Mouse (Mus musculus) liver, adult 2 months (tissue): ENCODE data around the gene Ndc1. TPM values are rescaled to one million over a fixed set of nuclear protein-coding genes. Genes with fewer than 3 reads are reported as not detected.

Experiments used
- DNase-seq: peaks from one replicate; pipeline ENCODE4 v3.0.0-alpha.2; 2011; ENCODE audit warnings: low read depth, low spot score; ENCODE audit errors: extremely low read depth
- H3K27ac ChIP-seq: fragments of 200-500 bp; replicated peaks from 2 replicates; pipeline ENCODE4 v1.5.1; 2012; ENCODE audit warnings: low read depth, mild to moderate bottlenecking, control low read depth, inconsistent platforms, low read length; ENCODE audit not compliant: insufficient read depth
- H3K27me3 ChIP-seq: fragments of 200-500 bp; 2 replicates; pipeline ENCODE4 v1.6.1; 2012; ENCODE audit warnings: mild to moderate bottlenecking, moderate library complexity, low read length, inconsistent platforms; ENCODE audit not compliant: control insufficient read depth, insufficient read depth
- H3K36me3 ChIP-seq: fragments of 200-500 bp; 2 replicates; pipeline ENCODE4 v1.6.1; 2012; ENCODE audit warnings: low read length, inconsistent platforms; ENCODE audit not compliant: control insufficient read depth, insufficient read depth
- H3K4me1 ChIP-seq: fragments of 200-500 bp; 2 replicates; pipeline ENCODE4 v1.6.1; 2011; ENCODE audit warnings: low read length; ENCODE audit not compliant: control insufficient read depth, insufficient read depth
- H3K4me3 ChIP-seq: fragments of 200-500 bp; 2 replicates; pipeline ENCODE4 v1.5.1; 2011; ENCODE audit warnings: low read depth, mild to moderate bottlenecking, control low read depth, low read length, moderate library complexity; ENCODE audit not compliant: insufficient read depth
- H3K79me2 ChIP-seq: fragments of 200-500 bp; 2 replicates; pipeline ENCODE4 v1.6.1; 2012; ENCODE audit warnings: inconsistent platforms, mild to moderate bottlenecking, low read length, moderate library complexity; ENCODE audit not compliant: control insufficient read depth, insufficient read depth
- H3K9ac ChIP-seq: fragments of 200-500 bp; 2 replicates; pipeline ENCODE4 v1.6.1; 2012; ENCODE audit warnings: low read depth, mild to moderate bottlenecking, control low read depth, inconsistent platforms, low read length
- CTCF ChIP-seq: fragments of 200-500 bp; IDR thresholded peaks from 2 replicates; pipeline ENCODE4 v1.5.1; 2011; ENCODE audit warnings: low read depth, low read length, control low read depth
- POLR2A ChIP-seq: fragments of 200-500 bp; IDR thresholded peaks from 2 replicates; pipeline ENCODE4 v1.6.1; 2011; ENCODE audit warnings: low read length, control low read depth; ENCODE audit not compliant: insufficient read depth; ENCODE audit errors: extremely low read depth
- WGBS: fragments of 180-500 bp; shearing (Covaris S2); methylation state at CpG from one replicate; pipeline ENCODE4 v1.1.7; 2018; 5-methylcytosine and 5-hydroxymethylcytosine counted together
- polyA plus RNA-seq: library from polyadenylated mRNA; depleted of rRNA; stranded (reverse); fragments of >200 nt; gene quantifications from 2 replicates; pipeline ENCODE4 v1.2.3, GENCODE M21; 2012; rRNA removed
- total RNA-seq: library from RNA; depleted of rRNA; stranded (reverse); fragments of >200 nt; gene quantifications from 2 replicates; pipeline ENCODE4 v1.2.3, GENCODE M21; 2014; rRNA removed

Ndc1 gene
- total RNA-seq: 5.3 and 6.4 TPM in 2 replicates
- 7.0 and 8.4 TPM in 2 replicates for polyA plus RNA-seq

DNA sequence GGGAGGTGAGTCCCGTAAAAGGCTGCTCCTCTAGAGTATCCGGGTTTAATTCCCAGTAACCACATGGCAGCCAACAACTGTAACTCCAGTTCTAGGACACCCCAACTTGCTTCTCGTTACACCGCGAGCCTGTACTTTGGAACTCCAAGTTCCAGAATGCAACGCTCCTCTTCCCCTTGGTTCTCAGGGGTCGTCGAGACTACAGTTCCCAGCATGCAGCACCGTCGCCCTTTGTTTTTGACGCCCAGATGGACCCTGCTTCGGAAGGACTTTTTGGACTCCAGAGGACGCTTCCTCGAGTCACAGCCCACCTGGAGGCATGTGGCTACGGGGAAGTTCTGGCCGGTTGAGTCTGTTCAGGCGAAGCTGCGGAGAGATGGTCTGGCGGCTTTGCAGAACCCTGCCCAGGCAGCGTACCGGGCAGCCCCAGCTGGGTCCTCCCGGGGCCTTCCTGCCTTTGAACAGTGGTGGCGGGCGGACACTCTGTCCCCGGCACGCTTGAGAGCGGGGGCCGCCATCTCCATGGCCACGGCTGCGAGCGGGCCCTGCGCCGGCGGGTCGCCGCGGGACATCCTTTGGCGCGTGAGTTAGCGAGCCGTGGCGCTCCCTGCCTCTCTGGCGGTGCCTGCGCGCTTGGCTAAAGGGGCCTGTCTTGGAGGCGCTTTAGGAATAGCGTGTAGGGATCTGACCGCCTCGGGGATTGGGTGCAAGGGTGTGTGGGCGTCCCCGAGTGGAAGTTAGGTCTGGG, at the start of gene Ndc1:
TSS of gene Ndc1 (plus strand) at position 218 of the 748 bp plus-strand sequence.
- H3K27ac ChIP-seq: peak within 1 kb of the TSS; percentile 72
- peak; percentile 90 for DNase-seq
- H3K9ac ChIP-seq: peak within 1 kb of the TSS; percentile 76
- H3K4me3 ChIP-seq: peak within 1 kb of the TSS; percentile 67
- WGBS: under 1% methylated on average over 51 of the region's 51 CpGs
- no peaks in the 10 kb centered on the region for H3K27me3 ChIP-seq
- no peak for TF ChIP-seq CTCF
- TF ChIP-seq POLR2A: no peak
- H3K36me3 ChIP-seq: no peaks in the 10 kb centered on the region
- H3K79me2 ChIP-seq: no peaks in the 10 kb centered on the region
- peaks cover 3% of the 10 kb centered on the region; the same call in 1 of the 2 replicates for H3K4me1 ChIP-seq

DNA sequence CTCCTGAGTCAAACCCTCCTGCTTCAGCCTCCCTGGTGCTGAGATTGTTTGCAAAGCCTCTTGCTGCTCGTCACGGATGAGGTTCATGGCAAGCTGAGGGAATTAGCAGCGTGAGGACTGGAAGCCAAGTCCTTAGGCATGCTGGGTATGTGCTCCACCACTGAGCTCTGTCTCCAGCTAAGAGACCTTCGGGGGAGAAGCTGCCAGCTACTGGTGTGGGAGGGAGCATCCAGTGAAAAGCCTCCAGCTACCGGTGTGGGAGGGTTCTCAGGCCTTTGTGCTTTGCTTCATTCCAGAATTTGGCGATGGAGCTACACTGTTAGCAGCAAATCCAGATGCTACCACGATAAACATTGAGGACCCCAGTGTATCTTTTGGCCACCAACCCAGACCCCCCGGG, 48.9 kb upstream of the Ndc1 start:
- Histone ChIP-seq H3K27ac (no peak overlapping the region), H3K4me1 (no peaks in the 10 kb centered on the region), H3K27me3 (no peaks in the 10 kb centered on the region), H3K79me2 (no peaks in the 10 kb centered on the region), H3K9ac (no peak overlapping the region), H3K36me3 (peaks cover 19% of the 10 kb centered on the region), H3K4me3 (no peak overlapping the region)
- TF ChIP-seq POLR2A (no peak), CTCF (no peak)
- WGBS: 89% methylated on average over 8 of the region's 8 CpGs
- DNase-seq: no peak

DNA sequence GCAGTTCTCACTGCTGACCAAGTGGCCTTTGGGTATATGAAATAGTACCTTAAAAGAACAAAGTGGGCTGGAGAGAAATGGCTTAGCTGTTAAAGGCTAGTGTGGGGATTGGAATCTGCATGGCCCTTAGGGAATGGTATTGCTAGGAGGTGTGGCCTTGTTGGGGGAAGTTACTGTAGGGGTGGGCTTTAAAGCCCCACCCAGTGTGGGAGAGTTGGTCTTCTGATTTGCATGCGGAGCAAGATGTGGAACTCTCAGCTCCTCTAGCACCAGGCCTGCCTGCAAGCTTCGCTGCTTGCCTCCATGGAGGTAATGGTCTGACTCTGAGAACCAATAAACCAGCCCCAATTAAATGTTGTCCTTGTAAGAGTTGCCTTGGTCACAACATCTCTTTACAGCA, 46.5 kb upstream of the Ndc1 start:
- Histone ChIP-seq H3K27me3 (no peaks in the 10 kb centered on the region), H3K9ac (no peak overlapping the region), H3K27ac (no peak overlapping the region), H3K4me3 (no peak overlapping the region), H3K79me2 (no peaks in the 10 kb centered on the region), H3K4me1 (no peaks in the 10 kb centered on the region), H3K36me3 (peaks cover 25% of the 10 kb centered on the region)
- DNase-seq: no peak
- WGBS: 95% methylated on average over 2 of the region's 2 CpGs
- TF ChIP-seq CTCF: no peak
- TF ChIP-seq POLR2A: no peak

DNA sequence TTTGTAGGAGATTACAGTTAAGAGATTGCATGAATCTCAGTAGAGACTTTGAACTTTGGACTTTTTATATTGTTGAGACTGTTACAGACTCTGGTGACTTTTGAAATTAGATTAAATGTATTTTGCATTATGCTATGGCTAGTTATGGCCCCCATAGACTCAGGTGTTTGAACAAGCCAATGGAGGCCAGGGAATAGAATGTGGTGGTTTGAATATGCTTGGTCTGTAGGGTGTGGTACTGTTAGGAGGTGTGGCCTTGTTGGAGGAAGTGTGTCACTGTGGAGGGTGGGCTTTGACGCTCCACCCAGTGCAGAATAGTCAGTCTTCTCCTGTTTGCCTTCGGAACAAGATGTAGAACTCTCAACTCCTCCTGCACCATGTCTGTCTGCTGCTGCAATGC, 44.5 kb upstream of the Ndc1 start:
- H3K27ac ChIP-seq: no peak overlapping the region
- DNase-seq: no peak
- H3K79me2 ChIP-seq: no peaks in the 10 kb centered on the region
- 100% methylated on average over 2 of the region's 2 CpGs for WGBS
- TF ChIP-seq POLR2A (no peak), CTCF (no peak)
- no peak overlapping the region for H3K9ac ChIP-seq
- no peaks in the 10 kb centered on the region for H3K27me3 ChIP-seq
- no peak overlapping the region for H3K4me3 ChIP-seq
- H3K4me1 ChIP-seq: no peaks in the 10 kb centered on the region
- peaks cover 25% of the 10 kb centered on the region for H3K36me3 ChIP-seq

DNA sequence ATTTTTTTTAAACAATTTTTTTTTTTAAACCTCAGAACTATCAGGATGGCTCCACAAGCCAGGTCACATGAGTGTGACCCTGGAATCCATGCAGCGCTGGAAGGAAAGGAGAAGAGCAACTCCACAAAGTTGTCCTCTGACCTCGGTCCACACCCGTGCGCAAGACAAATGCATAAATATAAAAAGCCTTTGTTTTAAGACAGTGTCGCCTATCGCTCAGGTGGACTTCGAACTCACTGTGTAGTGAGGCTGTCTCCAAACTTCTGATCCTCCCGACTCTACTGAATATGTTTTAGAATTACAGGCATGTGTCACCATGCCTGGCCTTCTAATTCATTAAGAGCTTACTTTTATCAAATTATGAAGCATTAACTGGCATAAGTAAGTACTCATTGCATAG, 39.1 kb upstream of the Ndc1 start:
- Histone ChIP-seq H3K36me3 (peaks cover 11% of the 10 kb centered on the region), H3K4me3 (no peak overlapping the region), H3K9ac (no peak overlapping the region), H3K4me1 (peaks cover 1% of the 10 kb centered on the region; the same call in 1 of the 2 replicates), H3K27me3 (no peaks in the 10 kb centered on the region), H3K79me2 (no peaks in the 10 kb centered on the region), H3K27ac (no peak overlapping the region)
- TF ChIP-seq CTCF (no peak), POLR2A (no peak)
- WGBS: 93% methylated on average over 8 of the region's 8 CpGs
- DNase-seq: no peak

DNA sequence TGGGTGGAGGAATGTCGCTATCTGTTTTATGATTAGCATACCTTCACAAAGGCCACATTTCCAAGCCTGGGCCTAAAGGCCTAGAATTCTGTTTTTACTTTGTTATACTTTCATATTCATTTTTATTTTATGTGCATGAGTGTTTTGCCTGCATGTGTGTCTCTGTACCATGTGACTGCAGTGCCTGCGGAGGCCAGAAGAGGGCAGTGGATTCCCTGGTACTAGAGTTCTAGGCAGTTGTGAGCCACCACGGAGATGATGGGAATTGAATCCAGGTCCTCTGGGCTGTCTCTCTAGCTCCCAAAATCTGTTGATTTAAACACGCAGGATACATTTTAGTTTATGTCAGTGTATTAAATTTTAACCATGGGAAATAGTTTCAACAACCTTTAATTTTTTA, 34.1 kb upstream of the Ndc1 start:
- H3K27me3 ChIP-seq: no peaks in the 10 kb centered on the region
- no peak overlapping the region for H3K27ac ChIP-seq
- peaks cover 9% of the 10 kb centered on the region; the same call in 1 of the 2 replicates for H3K36me3 ChIP-seq
- H3K9ac ChIP-seq: no peak overlapping the region
- no peaks in the 10 kb centered on the region for H3K79me2 ChIP-seq
- WGBS: 95% methylated on average over 4 of the region's 4 CpGs
- peaks cover 1% of the 10 kb centered on the region; the same call in 1 of the 2 replicates for H3K4me1 ChIP-seq
- H3K4me3 ChIP-seq: no peak overlapping the region
- no peak for DNase-seq
- TF ChIP-seq CTCF: peak; percentile 51
- TF ChIP-seq POLR2A: no peak
